Mouse (Mus musculus) granulocyte monocyte progenitor cell, adult 5-6 weeks (primary cell): ENCODE results near the gene Cmas. TPM values are rescaled to one million over a fixed set of nuclear protein-coding genes. Genes with fewer than 3 reads are reported as not detected.

Experiments
- ATAC-seq: replicated peaks from 2 replicates; pipeline ENCODE4 v1.8.0; 2016; ENCODE audit warnings: mild to moderate bottlenecking, moderate TSS enrichment, inconsistent platforms; ENCODE audit not compliant: poor library complexity, severe bottlenecking
- total RNA-seq, 2 experiments: library from RNA; stranded (forward) in 1 of 2; stranded (reverse) in 1 of 2; fragments of 200-712, 200-1000 nt in 1 of 2; fragments of >200 nt in 1 of 2; fragmentation: Nextera tagmentation in 1 of 2; gene quantifications; 2 replicates each; pipeline ENCODE4 v1.2.3; 2014 to 2017

The Cmas gene
- total RNA-seq (2014; fragmentation: Nextera tagmentation): 61.7 and 65.1 TPM in 2 replicates
- 68.3 and 87.5 TPM in 2 replicates for total RNA-seq (2017)

DNA sequence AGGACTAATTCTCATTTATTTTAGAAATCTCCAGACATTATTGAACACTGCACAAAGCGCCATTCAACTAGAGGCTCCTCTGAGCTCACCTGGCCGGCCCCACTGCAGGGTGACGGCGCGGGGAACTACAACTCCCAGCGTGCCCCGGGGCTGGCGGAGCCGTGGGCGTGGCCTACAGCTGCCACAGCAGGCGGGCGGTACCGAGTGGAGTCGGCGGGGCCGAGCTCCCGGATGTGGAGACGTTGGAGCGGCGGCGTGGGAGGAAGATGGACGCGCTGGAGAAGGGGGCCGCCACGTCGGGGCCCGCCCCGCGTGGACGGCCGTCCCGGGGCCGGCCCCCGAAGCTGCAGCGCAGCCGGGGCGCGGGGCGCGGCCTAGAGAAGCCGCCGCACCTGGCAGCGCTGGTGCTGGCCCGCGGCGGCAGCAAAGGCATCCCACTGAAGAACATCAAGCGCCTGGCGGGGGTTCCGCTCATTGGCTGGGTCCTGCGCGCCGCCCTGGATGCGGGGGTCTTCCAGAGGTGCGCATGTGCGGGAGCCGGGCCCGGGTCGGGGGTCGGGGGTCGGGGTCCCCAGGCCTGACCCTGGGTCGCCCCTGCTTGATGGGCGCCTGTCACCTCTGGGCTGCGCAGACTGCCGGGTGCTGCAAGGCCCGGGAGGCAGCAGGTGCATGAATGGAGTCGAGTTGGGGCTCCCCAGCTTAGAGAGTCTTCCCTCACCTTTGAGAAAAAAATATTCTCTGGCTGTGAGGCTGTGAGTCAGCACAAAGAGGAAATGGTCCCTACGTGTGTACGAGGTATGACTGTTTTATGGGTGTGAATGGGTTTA, at the start of gene Cmas:
TSS of gene Cmas (plus strand) at position 180 of the 827 bp plus-strand sequence.
- ATAC-seq: peak; percentile 87

DNA sequence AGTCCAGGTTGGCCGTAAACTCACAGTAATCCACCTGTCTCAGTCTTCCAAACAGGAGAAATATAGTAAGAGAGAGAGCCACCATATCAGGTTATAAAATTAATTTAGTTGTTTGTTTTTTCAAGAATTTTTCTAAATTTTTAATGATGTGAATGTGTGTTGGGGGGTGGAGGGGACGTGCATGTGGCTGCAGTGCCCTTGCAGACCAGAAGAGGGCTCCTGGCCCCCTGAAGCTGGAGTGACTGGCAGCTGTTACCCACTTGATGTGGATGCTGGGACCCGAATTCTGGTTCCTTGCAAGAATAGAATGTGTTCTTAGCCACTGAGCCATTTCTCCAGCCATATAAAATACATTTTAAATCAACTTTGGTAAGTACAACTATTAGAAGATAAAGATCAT, 49.8 kb upstream of the Cmas start:
- ATAC-seq: peak; percentile 52

DNA sequence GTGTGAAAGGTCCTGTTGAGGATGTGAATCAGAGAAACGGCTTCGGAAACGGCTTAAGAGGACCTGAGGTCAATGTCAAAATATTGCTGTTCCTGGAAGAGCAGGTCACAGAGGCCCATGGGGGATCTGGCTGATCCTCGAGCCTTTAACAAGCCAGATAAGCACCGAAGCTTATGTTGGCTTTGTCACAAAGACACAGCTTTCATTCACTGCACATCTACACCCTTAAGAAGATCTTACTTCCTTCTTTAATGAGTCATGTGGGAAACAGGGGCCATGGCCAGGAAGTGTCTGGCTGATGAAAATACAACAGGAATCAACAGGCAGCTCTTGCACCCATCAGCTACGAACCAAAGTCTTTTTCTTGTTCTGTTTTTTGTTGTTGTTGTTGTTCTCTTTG, 48.1 kb upstream of the Cmas start:
- ATAC-seq: peak; percentile 67

DNA sequence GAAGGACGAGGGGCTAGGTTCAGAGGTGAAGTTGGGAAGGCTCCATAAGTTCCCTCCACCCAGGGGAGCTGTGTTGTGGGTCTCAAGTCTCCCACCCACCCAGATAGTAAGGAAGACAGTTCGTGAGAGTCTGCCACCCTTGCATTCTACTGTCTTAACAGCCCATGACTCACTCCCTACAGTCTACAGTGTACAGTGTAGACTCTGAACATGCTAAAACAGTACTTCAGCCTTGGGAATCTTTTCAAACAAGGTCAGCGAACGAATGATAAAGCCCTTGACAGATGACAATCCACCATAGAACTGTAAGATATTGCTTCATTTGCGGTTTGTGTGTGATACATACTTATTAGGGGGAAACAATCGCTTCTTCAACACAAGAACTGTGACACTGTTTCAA, 45.8 kb upstream of the Cmas start:
- ATAC-seq: no peak

DNA sequence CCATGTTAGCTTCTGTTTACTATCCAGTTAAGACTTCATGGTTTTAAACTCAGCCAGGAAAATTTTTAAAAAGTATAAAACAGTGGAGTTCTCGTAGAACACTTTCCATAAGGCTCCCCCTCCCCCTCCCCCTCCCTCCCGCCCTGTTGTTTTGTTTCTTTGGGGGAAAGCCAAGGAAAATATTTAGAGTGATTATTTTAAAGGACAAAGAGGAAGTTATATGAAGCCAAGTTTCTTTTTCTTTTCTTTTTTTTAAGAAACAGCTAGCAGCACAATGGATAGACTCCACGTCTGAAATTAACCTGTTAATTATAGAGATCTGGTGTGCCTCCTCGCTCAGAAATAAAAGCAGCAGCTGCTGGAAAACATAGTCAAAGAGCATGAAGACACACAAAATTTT, 45.4 kb upstream of the Cmas start:
- ATAC-seq: no peak

DNA sequence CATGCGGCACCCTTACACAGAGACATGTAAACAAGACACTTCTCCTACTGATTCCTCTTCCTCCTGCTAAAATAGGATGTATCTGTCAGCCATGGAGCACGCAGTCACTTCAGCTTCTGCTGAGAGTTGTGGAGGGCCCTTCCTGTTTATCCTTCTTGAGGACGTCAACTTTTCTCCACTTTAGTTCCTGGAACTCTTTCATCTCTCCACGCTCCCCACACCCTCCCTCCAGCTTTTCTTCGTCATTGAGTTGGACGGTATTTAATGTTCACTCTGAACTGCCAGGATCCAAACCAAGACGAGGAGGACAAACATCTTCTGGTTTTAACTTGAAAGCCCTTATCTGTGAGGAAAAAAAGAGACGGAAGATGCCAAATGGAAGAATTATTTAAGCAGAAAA, 41.5 kb upstream of the Cmas start:
- no peak for ATAC-seq

DNA sequence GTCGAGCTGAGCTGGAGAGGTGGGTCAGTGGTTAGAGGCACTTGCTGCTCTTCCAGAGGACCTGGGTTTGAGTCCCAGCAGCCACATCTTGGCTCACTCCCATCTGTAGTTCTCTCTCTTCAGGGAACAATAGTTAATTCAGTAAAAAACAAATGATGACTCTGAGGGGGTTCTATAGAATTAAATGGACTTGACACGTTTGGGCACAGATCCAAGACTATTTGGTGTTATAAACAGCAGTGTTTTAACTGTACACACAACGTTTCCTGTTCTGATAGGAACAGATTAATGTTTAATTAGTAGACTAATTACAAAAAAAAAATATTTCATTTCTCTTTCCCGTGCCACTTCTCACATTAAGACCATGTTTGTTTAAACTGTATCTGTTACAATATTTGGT, 39.3 kb upstream of the Cmas start:
- no peak for ATAC-seq

DNA sequence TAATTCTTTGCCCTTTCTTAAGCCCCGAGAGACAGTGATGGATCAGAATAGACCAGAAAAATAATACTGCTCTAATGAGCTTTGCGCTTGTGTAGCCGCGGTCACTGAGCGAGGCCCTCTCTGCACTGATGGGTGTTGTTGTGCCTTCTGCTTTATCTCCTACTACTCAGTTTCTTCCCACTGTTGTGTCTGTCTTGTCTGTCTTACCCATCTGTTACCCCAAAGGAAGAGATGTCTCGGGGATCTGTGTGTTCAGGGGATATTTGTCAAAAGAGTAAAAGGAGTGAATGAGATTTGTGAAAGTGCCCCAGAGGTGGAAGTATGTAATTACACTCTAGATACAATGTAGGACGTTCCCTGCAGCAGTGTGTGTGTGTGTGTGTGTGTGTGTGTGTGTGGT, 38.3 kb upstream of the Cmas start:
- 0 out of 2 replicates have a peak, but pooled peaks have one; percentile 40 for ATAC-seq

DNA sequence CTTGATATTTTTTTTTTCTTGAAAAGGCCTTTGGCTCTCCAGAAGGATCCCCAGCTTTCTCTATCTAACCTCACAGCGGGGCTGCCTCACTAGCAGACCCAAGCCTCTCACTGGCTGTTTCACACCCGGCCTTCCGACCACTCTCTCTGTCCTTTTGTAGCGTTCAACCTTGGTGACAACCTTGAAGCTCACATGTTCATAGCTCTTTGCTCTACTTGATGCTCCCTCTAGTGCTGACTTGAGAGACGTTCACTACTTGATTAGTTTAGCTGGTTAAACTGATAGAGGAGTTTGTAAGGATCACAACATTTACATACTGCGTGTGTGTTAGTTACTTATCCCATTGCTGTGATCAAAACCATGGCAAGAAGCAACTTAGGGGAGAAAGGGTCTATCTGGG, 35.8 kb upstream of the Cmas start:
- no peak for ATAC-seq

DNA sequence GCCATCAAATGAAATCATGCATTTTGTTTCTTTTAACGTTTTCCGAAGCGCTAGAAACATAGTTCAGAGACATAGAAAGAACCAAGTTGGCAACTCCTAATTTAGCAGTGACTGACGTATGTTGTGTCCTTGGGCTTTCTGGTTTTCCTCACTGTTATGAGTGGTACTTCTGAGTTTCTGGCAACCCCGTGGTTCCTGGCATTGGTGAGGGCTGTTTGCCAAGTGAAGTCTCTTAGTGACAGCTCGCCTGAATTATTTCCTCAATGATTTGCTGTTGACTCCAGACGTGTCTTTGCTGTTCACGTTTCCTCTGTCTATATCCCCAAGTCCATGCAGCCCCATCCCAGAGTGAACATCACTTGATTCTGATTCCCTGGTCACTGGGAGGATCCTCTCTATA, 34.8 kb upstream of the Cmas start:
- ATAC-seq: no peak

DNA sequence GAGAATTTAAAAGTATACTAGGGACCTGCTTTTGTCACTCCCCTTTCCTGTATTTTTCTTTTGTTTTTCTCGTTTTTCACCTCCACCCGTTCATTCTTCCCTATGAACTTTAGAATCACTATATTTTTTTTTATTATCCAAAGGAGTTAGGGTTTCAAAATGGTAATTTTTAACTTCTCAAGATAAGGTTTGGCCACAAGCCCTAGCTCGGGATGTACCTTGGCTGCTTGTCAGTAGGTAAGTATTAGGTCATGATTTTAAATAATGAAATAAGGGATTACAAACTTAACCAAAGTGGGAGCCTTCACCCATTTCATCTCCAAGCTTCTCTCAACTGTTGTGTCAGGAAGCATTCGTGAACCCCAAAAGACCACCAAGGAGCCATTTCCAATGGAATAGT, 30.5 kb upstream of the Cmas start:
- no peak for ATAC-seq

DNA sequence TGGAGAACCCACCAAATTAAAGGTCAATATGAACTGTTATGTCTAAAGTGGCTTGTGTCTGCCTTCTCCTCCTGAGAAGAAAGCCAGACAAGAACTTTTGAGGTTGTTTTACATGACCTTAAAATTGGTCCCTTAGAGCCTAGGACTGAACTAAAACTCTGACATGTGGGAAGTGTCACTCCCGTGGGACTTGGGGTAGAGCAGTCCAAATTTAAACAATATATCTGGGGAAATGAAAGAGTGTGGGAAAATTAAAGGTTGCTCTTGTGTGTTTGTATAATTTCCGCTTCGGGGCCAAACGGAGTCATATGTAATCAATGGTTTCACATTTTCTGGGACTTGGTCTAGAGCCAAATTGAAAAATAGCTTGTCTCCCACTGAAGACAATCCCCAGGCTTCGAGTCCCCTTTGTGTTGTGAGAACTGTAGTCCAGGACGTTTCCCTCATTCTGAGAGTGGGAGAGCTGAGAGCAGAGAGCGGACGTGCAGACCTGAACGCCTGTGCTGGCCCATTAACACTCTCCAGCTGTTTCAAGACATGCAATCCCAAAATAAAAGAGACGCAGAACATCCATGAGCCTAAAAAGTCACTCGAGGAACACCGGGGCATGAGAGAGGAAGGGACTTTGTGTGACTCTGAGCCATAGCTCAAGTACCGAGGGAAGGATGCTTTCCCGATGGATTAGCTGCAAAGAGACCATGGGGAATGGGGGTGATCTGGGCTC, 23.8 kb upstream of the Cmas start:
- no peak for ATAC-seq

DNA sequence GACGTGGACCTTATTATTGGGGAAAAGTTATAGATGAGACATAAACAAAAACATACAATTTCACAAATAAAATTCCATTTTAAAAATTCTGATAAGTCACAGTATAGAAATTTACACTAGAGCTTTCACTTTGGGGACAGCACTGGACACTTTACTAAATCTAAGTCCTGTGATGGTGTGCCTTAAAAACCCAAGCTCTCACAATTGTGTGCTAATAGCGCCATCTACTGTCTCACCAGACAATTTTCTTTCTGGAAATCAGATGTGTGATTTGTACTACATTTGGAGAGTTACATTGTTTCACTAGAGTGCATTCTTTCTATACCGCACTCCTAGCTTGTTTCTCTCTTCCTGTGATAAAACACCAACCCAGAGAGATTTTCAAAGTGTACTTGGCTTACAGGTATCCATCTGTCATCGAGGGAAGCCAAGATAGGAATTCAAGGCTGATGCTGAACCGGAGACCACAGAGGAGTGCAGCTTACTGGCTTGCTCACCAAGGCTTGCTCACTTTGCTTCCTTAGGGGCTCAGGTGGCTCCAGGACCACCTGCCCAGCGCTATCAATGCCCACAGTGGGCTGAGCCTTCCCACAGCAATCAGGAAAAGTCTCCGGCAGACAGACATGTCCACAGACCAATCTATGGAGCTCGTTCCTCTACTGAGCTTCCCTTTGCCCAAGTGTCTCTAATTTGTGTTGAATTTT, 21.0 kb upstream of the Cmas start:
- peak; percentile 88 for ATAC-seq

DNA sequence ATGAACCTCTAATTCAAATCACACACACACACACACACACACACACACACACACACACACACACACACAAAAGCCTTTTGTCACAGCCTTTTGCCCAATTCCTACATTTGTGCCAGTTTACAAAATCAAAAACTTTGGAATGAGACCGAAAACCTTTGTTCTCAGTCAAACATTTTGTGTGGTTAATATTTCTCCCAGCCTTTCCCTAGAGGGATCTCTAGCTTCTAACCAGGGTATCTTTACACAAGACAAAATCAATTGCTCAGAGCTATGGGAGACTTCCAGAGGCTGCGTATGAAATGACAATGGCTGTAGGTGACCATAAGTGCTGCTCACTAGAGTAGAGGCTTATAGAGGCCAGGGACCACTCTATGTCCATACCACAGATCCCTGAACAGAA, 18.3 kb upstream of the Cmas start:
- ATAC-seq: no peak

DNA sequence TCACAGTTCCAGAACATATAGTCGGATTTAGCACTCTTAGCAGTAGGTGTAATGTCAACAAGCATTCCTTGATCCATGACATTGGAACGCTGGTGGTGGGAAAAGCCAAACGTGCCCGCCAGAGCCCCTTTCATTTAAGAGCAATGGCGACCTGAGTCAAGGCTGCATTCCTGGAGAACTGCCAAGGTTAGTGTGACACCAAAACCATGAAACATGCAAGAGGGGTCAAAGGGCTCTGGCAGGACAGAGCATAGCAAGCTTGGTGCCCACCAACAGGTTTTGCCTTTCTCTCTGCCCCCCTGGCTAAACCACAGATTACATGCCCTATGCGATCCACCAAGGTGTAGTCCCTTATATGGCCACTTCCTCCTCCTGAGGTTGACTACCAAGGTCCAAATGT, 17.8 kb upstream of the Cmas start:
- no peak for ATAC-seq

DNA sequence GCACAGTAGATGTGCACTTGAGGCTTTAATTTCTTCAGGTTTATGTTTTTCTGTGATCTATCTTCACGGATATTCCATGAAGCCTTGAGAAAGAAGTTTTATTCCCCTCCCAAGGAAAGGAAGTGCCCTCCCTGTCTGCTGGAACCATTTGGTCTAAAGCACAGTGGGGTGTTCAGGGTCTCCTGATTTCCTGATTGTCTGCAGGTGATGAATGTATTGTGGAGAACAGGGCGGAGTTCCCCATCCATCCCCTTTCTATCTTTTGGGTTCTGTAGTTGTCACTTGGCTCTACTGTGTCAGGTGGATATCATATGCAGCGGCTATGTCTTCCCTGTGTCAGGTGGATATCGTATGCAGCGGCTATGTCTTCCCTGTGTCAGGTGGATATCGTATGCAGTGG, 14.7 kb upstream of the Cmas start:
- ATAC-seq: no peak

DNA sequence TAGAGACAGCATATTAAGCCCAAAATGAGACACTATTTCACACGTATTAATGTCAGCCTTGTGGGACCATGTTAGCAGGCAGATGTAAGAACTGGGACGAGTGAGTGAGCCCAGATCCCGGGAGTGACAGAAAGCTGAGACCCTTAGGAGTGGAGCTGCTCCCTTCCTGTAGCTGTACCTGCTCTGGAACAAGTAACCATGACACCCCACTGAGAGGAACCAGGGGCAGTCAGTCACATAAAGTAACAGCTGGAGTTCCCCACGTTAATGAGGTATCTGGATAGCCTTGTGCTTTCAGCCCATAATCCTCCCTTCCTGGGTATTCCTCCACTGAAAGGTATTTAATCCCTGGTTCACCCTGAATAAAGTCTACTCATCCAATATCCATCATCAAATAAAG, 13.3 kb upstream of the Cmas start:
- ATAC-seq: no peak

DNA sequence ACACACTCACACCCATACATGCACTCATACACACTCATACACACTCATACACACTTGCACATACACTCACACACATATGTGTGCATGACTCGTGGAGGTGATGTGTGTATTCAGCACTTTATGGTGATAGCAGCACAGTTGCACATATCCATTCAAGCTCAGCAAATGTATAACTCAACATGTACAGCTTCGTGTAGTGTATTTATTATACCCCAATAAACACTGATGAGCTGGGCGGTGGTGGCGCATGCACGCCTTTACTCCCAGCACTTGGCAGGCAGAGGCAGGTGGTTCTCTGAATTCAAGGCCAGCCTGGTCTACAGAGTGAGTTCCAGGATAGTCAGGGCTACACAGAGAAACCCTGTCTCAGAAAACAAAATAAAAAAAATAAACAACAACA, 11.0 kb upstream of the Cmas start:
- ATAC-seq: no peak

DNA sequence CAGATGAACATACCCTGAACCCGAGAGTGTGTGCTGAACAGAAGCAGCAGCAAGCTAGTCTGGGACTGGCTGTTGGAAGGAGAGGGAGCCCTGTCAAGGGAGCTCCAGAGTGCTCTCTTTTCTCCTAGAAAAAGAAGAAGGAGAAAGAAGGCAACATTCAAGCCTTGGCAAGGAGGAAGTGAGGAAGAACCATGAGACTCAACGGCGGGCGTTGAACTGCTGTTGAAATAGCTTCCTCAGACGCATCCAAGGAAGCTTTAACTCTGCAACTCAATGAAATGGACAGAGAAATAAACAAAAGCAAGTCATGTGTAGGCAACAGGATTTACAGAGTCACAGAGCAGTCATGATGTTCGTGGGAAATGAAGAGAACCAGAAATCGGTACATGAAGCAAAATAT, 9.7 kb upstream of the Cmas start:
- peak; percentile 83 for ATAC-seq

DNA sequence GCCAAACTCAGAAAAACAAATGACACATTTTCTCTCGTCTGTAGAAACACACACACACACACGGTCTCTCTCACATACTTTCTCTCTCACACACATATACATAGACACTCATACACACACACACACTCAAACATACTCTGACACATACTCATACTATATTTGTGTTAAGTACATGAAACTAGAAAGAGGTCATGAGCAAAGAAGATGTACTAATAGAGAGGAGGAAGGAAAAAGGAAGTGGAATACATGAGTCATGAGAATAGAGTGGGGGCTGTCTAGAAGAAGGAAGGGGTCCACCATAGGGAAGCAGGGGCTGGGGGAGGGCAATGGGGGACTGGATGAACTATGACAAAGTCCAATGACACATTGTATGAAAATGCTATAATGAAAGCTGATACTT, 9.3 kb upstream of the Cmas start:
- ATAC-seq: peak; percentile 91

DNA sequence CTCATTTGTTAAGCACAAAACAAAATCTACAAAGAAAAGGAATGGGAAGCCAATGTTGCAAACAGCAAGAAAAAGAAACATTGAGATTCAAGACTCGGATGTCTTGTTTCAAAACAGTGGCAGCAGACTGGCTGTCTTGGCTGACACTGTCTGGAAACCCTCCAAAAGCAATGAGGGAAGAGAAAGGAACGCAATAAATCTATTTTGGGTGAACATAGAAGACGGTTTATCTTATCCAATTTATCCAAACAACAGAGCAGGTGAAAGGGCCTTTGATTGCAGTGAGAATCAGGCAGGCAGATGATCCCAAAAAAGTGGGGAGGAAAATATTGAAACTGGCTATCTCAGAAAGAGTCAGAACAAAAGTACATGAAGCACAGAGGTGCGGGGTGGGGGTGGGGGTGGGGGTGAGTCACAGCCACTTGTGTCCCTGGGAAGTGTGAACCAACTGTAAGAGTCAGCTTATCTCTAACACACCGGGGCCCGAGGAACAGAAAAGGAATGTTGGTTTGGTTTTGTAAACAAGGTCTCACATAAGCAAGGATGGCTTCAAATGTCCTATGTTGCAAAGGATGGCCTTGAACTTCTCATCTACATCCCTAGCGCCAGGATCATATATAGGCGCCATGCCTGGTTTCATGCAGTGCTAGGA, 8.3 kb upstream of the Cmas start:
- ATAC-seq: no peak
